Mouse (Mus musculus) ES-E14 (cell line): ENCODE measurements around the gene Zmym2.

Experiments
- CHD2 ChIP-seq: IDR thresholded peaks from 2 replicates; pipeline ENCODE4 v1.6.1; 2014; ENCODE audit warnings: mild to moderate bottlenecking, low read depth, low read length, inconsistent platforms
- HCFC1 ChIP-seq: IDR thresholded peaks from 2 replicates; pipeline ENCODE4 v1.6.1; 2012; ENCODE audit warnings: low read length, inconsistent platforms, borderline replicate concordance; ENCODE audit not compliant: insufficient read depth
- MAFK ChIP-seq: IDR thresholded peaks from 2 replicates; pipeline ENCODE4 v1.6.1; 2014; ENCODE audit warnings: mild to moderate bottlenecking, low read depth, low read length, inconsistent platforms; ENCODE audit not compliant: insufficient read depth
- ZC3H11A ChIP-seq: IDR thresholded peaks from 2 replicates; pipeline ENCODE4 v1.6.1; 2012; ENCODE audit warnings: low read depth, mild to moderate bottlenecking, inconsistent platforms, low read length, borderline replicate concordance

- TF ChIP-seq CHD2 = no peak
- no peak for TF ChIP-seq HCFC1
- TF ChIP-seq ZC3H11A = no peak
- no peak for TF ChIP-seq MAFK
Observed at GRCm38 (mm10) chr14:56918532-56918931, 32.1 kb downstream of the Zmym2 start.
